Mouse (Mus musculus) MEL (cell line): ENCODE measurements around the gene Smc1a.

ENCODE experiments used
- CTCF ChIP-seq, 3 experiments: IDR thresholded peaks in 2 of 3; conservative IDR thresholded peaks in 1 of 3; 2 replicates each; pipeline ENCODE4 v1.5.1; 2011 to 2012; ENCODE audit warnings: low read length in 3 of 3, low read depth in 2 of 3, mild to moderate bottlenecking in 2 of 3, improper control_type of control experiment in 1 of 3, inconsistent platforms in 1 of 3, mixed read lengths in 1 of 3, moderate library complexity in 1 of 3; ENCODE audit not compliant: control insufficient read depth in 1 of 3, insufficient read depth in 1 of 3, poor library complexity in 1 of 3, severe bottlenecking in 1 of 3
- POLR2A ChIP-seq, 2 experiments: IDR thresholded peaks; 2 replicates each; pipeline ENCODE4 v1.6.1; 2011 to 2012; ENCODE audit warnings: low read length in 2 of 2, mild to moderate bottlenecking in 2 of 2, control low read depth in 1 of 2, improper control_type of control experiment in 1 of 2, low read depth in 1 of 2, moderate library complexity in 1 of 2; ENCODE audit not compliant: control insufficient read depth in 1 of 2, insufficient read depth in 1 of 2, poor library complexity in 1 of 2
- SIN3A ChIP-seq: IDR thresholded peaks from 2 replicates; pipeline ENCODE4 v1.6.1; 2012; ENCODE audit warnings: low read length, improper control_type of control experiment, inconsistent platforms

DNA sequence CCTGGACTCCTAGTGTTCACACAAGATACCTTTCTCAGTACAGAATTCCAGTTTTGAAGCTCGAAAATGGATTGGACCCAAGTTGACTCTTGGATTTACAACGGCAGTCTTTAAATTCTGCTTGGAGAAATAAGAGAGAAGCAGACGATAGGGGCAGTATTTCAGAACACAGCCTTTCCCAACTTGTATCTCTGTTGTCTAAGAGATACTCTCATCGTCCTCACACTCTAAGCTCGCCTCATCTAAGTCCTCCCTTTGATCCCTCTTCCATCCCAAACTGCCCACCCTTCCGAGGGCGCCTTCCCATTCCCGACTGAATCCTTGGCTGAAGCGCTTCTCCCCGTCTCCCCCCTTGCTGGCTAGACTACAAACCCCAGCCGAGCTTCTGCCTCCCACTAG, 477 bp upstream of the Smc1a start:
- TF ChIP-seq SIN3A: no peak
- TF ChIP-seq CTCF (IDR thresholded peaks at IDR 0.05 in 2 of 3, conservative IDR thresholded peaks at IDR 0.05 in 1 of 3; ENCODE audit: control insufficient read depth in 1 of 3, insufficient read depth in 1 of 3, low read depth in 2 of 3, low read length in 3 of 3, poor library complexity in 1 of 3, severe bottlenecking in 1 of 3): peak in 2 of 3 experiments; percentile 16 to 20; a peak in 1 of 6 replicates
- TF ChIP-seq POLR2A (IDR thresholded peaks at IDR 0.05; ENCODE audit: control insufficient read depth in 1 of 2, insufficient read depth in 1 of 2, low read depth in 1 of 2, low read length in 2 of 2, poor library complexity in 1 of 2): no peak
